ENCODE assay signal across 13 mouse cellular contexts in genomic region chr5:113937650-113938049, GRCm38 (mm10). TPM values are rescaled to one million over a fixed set of nuclear protein-coding genes. Genes with fewer than 3 reads are reported as not detected.
DNase-seq lines count a peak whose midpoint lies in the region; ATAC-seq and TF ChIP-seq lines count a peak whose summit lies in the region.
"Had no signal": no experiment of that assay in that cellular context is flagged by ENCODE, and none has a peak within 500 bp of the region (broad histone marks: within the 10 kb centered on the region; RNA-seq: fewer than 3 reads in every experiment).

No protein-coding gene starts in this region.

- H3K4me2 ChIP-seq in liver, embryonic 12.5 days, result no peak overlapping the region
- H3K4me2 ChIP-seq: intestine, embryonic 15.5 days had no signal

- TF ChIP-seq CTCF in heart, adult 2 months (IDR thresholded peaks at IDR 0.05), result no peak
- TF ChIP-seq CTCF in brain, embryonic 14.5 days (IDR thresholded peaks at IDR 0.05; ENCODE audit: borderline replicate concordance, extremely low read depth, insufficient read depth, insufficient read length), result no peak

- H3K4me3 ChIP-seq in heart, embryonic 10.5 days, result no peak overlapping the region
- no peak overlapping the region for H3K4me3 ChIP-seq in heart, adult 2 months
- H3K4me3 ChIP-seq in megakaryocyte, embryonic 14.5 days (replicated peaks), result peak overlapping the region; percentile 68
- H3K4me3 ChIP-seq in liver, embryonic 12.5 days, result no peak overlapping the region
- H3K4me3 ChIP-seq: intestine, embryonic 15.5 days had no signal

- no peaks in the 10 kb centered on the region for H3K9me3 ChIP-seq in heart, embryonic 10.5 days
- peaks cover 9% of the 10 kb centered on the region for H3K9me3 ChIP-seq in megakaryocyte, embryonic 14.5 days
- no peaks in the 10 kb centered on the region for H3K9me3 ChIP-seq in liver, embryonic 12.5 days (replicated peaks)
- H3K9me3 ChIP-seq: intestine, embryonic 15.5 days had no signal

- no peak for ATAC-seq in megakaryocyte, adult 5-6 weeks (ENCODE audit: poor library complexity, severe bottlenecking)
- 0 out of 2 replicates have a peak, but pooled peaks have one; percentile 26 for ATAC-seq in liver, embryonic 12.5 days
- ATAC-seq: intestine, embryonic 15.5 days had no signal

- no peaks in the 10 kb centered on the region for H3K27me3 ChIP-seq in heart, embryonic 10.5 days (ENCODE audit: insufficient read depth, poor library complexity, severe bottlenecking)
- no peaks in the 10 kb centered on the region for H3K27me3 ChIP-seq in heart, adult 2 months (ENCODE audit: control insufficient read depth, insufficient read depth, low read length)
- no peaks in the 10 kb centered on the region for H3K27me3 ChIP-seq in megakaryocyte, embryonic 14.5 days (replicated peaks)
- H3K27me3 ChIP-seq in liver, embryonic 12.5 days (replicated peaks), result no peaks in the 10 kb centered on the region
- H3K27me3 ChIP-seq: intestine, embryonic 15.5 days had no signal

- no peak overlapping the region for H3K9ac ChIP-seq in heart, adult 2 months (ENCODE audit: low read depth, low read length)
- no peak overlapping the region for H3K9ac ChIP-seq in liver, embryonic 12.5 days
- H3K9ac ChIP-seq: intestine, embryonic 15.5 days had no signal

- H3K4me1 ChIP-seq in heart, embryonic 10.5 days, result peaks cover 39% of the 10 kb centered on the region
- no peaks in the 10 kb centered on the region for H3K4me1 ChIP-seq in heart, adult 2 months (ENCODE audit: control insufficient read depth, insufficient read depth, low read length)
- H3K4me1 ChIP-seq in megakaryocyte, embryonic 14.5 days, result peaks cover 96% of the 10 kb centered on the region
- peaks cover 48% of the 10 kb centered on the region for H3K4me1 ChIP-seq in liver, embryonic 12.5 days

- H3K27ac ChIP-seq in heart, embryonic 10.5 days, result peak overlapping the region; percentile 79
- no peak overlapping the region for H3K27ac ChIP-seq in heart, adult 2 months
- H3K27ac ChIP-seq in liver, embryonic 12.5 days, result no peak overlapping the region
- H3K27ac ChIP-seq: intestine, embryonic 15.5 days had no signal

- H3K36me3 ChIP-seq in heart, embryonic 10.5 days, result peaks cover 32% of the 10 kb centered on the region
- no peaks in the 10 kb centered on the region for H3K36me3 ChIP-seq in heart, adult 2 months (ENCODE audit: control insufficient read depth, insufficient read depth, low read length)
- H3K36me3 ChIP-seq in megakaryocyte, embryonic 14.5 days (replicated peaks; ENCODE audit: low read length), result peaks cover 45% of the 10 kb centered on the region
- H3K36me3 ChIP-seq in liver, embryonic 12.5 days, result peaks cover 48% of the 10 kb centered on the region

- H3K79me2 ChIP-seq in heart, adult 2 months (replicated peaks; ENCODE audit: control insufficient read depth, insufficient read depth, low read length), result no peaks in the 10 kb centered on the region

- TF ChIP-seq POLR2A in heart, adult 2 months (IDR thresholded peaks at IDR 0.05; ENCODE audit: insufficient read depth, low read depth, low read length), result no peak
- no peak for TF ChIP-seq POLR2A in brain, embryonic 14.5 days (IDR thresholded peaks at IDR 0.05; ENCODE audit: borderline replicate concordance, extremely low read depth, insufficient read depth, insufficient read length, poor library complexity, severe bottlenecking)

- DNase-seq in heart, embryonic 10.5 days (ENCODE audit: low spot score), result no peak
- DNase-seq in heart, adult 2 months, result no peak
- peak; percentile 80 for DNase-seq in brain, embryonic 14.5 days (ENCODE audit: low read depth)
- no peak for DNase-seq in layer of hippocampus, postnatal 36 days
- no peak for DNase-seq in right cerebral cortex, postnatal 10 days (ENCODE audit: low spot score in 2 of 2)
- DNase-seq: cerebellum, postnatal 25 days; gastrocnemius, postnatal 10 days; kidney, postnatal 14 days; thymus, postnatal 25 days had no signal

- WGBS in heart, embryonic 10.5 days, result 46% methylated on average over 7 of the region's 7 CpGs
- 51% methylated on average over 7 of the region's 7 CpGs for WGBS in heart, adult 2 months
- 31% methylated on average over 7 of the region's 7 CpGs for WGBS in liver, embryonic 12.5 days (ENCODE audit: insufficient replicate concordance)

- intact Hi-C loops in heart, adult 2 months (cut with DNase I), result no loop called here

- no peak for TF ChIP-seq EP300 in heart, adult 2 months (IDR thresholded peaks at IDR 0.05; ENCODE audit: insufficient read depth, low read depth, low read length)

RNA-seq across cellular contexts. Expression of gene Coro1c, which starts 29.1 kb away (rescaled TPM):
- polyA plus RNA-seq in heart, embryonic 10.5 days (2016; fragmentation: Nextera tagmentation; extraction: Ambion mirVana), result 163 and 178 TPM in 2 replicates
- 10 to 100 TPM; 24.6 to 30.1 TPM for total RNA-seq in heart, adult 2 months (2021)
- 24.1 and 27.9 TPM in 2 replicates for polyA plus RNA-seq in heart, adult 2 months (2012; rRNA removed)
- polyA plus RNA-seq in megakaryocyte, embryonic 14.5 days (2012; ENCODE audit: insufficient read depth, low replicate concordance), result 132 and 208 TPM in 2 replicates
- 93.2 and 103 TPM in 2 replicates for total RNA-seq in megakaryocyte, adult 5-6 weeks (2015)
- total RNA-seq in megakaryocyte, adult 5-6 weeks (2017), result 141 and 145 TPM in 2 replicates
- 136 and 202 TPM in 2 replicates for polyA plus RNA-seq in brain, embryonic 14.5 days (2012; rRNA removed)
- polyA plus RNA-seq in liver, embryonic 12.5 days (2016; fragmentation: Nextera tagmentation; extraction: Ambion mirVana), result 78.7 and 78.8 TPM in 2 replicates
- total RNA-seq in layer of hippocampus, postnatal 36 days (2021), result 10 to 100 TPM; 86.9 to 99.4 TPM

RNA-seq across cellular contexts. Expression of gene Ssh1, which starts 56.0 kb away (rescaled TPM):
- polyA plus RNA-seq in heart, embryonic 10.5 days (2016; fragmentation: Nextera tagmentation; extraction: Ambion mirVana), result 16.7 and 18.3 TPM in 2 replicates
- 10 to 100 TPM; 13.4 to 15.2 TPM for total RNA-seq in heart, adult 2 months (2021)
- polyA plus RNA-seq in heart, adult 2 months (2012; rRNA removed), result 7.4 and 9.8 TPM in 2 replicates
- polyA plus RNA-seq in megakaryocyte, embryonic 14.5 days (2012; ENCODE audit: insufficient read depth, low replicate concordance), result 2.9 and 3.9 TPM in 2 replicates
- 10.2 and 10.4 TPM in 2 replicates for total RNA-seq in megakaryocyte, adult 5-6 weeks (2015)
- 4.7 and 4.9 TPM in 2 replicates for total RNA-seq in megakaryocyte, adult 5-6 weeks (2017)
- 12.2 and 19.2 TPM in 2 replicates for polyA plus RNA-seq in brain, embryonic 14.5 days (2012; rRNA removed)
- 8.9 and 10.9 TPM in 2 replicates for polyA plus RNA-seq in liver, embryonic 12.5 days (2016; fragmentation: Nextera tagmentation; extraction: Ambion mirVana)
- 10 to 100 TPM; 27.9 to 30.9 TPM for total RNA-seq in layer of hippocampus, postnatal 36 days (2021)
